15 mouse cellular contexts compared by ENCODE assay signal in genomic region chrX:7203535-7203934, GRCm38 (mm10).
"Had no signal": no experiment of that assay in that cellular context is flagged by ENCODE, and none has a peak within 500 bp of the region (broad histone marks: within the 10 kb centered on the region; RNA-seq: fewer than 3 reads in every experiment).

No protein-coding gene starts in this region.

- H3K9ac ChIP-seq: lung, embryonic 14.5 days; midbrain, embryonic 13.5 days; midbrain, embryonic 15.5 days; neural tube, embryonic 12.5 days; stomach, embryonic 15.5 days had no signal

- DNase-seq: lung, adult 18-20 months; lung, postnatal 10 days; lung, postnatal 4 days; right cerebral cortex, postnatal 14 days; thymus, adult 2 months; thymus, postnatal 25 days; thymus, postnatal 4 days had no signal

- H3K4me1 ChIP-seq: midbrain, embryonic 13.5 days; midbrain, embryonic 15.5 days; neural tube, embryonic 12.5 days; stomach, embryonic 15.5 days had no signal

- ATAC-seq: midbrain, embryonic 13.5 days; midbrain, embryonic 15.5 days had no signal

- H3K27me3 ChIP-seq: megakaryocyte, embryonic 14.5 days; midbrain, embryonic 13.5 days; midbrain, embryonic 15.5 days; neural tube, embryonic 12.5 days; stomach, embryonic 15.5 days had no signal

- H3K9me3 ChIP-seq: megakaryocyte, embryonic 14.5 days; midbrain, embryonic 13.5 days; midbrain, embryonic 15.5 days; neural tube, embryonic 12.5 days; stomach, embryonic 15.5 days had no signal

- H3K27ac ChIP-seq: midbrain, embryonic 13.5 days; midbrain, embryonic 15.5 days; neural tube, embryonic 12.5 days; stomach, embryonic 15.5 days; stomach, postnatal 0 days had no signal

- H3K36me3 ChIP-seq: midbrain, embryonic 13.5 days; midbrain, embryonic 15.5 days; neural tube, embryonic 12.5 days; stomach, embryonic 15.5 days had no signal

- H3K4me2 ChIP-seq: lung, embryonic 14.5 days; midbrain, embryonic 11.5 days; midbrain, embryonic 13.5 days; midbrain, embryonic 15.5 days; neural tube, embryonic 12.5 days; stomach, embryonic 15.5 days had no signal

- H3K4me3 ChIP-seq: megakaryocyte, embryonic 14.5 days; midbrain, embryonic 13.5 days; midbrain, embryonic 15.5 days; neural tube, embryonic 12.5 days; stomach, embryonic 15.5 days had no signal
